Comparison of ENCODE assay signal across 8 mouse cellular contexts in the genomic region with DNA sequence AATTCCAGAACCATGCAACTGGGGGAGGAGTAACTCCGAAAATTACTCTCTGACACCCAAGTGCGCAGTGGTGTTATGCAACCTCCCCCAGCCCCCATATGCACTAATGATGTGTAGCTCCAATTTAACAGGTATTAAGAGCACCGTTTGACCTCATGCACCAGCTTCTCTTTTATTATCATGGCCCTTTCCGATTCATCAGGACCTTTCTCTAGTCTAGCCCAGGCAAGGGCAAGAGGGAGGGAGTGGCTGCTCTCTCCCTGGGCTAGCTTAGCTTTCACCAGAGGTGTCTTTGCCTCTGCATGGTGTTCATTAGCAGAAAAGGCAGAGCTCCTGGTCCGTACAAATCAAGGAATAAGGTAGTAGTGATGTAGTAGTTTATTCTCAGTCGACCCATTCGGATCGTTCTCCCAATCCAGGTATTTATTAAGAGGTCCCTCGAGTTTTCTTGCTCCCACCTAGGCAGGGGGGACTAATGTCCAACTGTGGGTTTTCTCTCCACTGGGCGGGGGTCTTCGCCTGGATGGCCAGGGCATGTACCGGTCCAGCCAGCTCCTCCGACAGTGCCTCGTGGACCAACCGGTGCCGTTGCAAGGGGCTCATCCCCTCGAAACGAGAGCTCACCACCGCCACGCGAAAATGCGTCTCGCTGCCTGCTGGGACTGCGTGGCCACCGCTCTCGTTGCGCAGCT. TPM values are rescaled to one million over a fixed set of nuclear protein-coding genes. Genes with fewer than 3 reads are reported as not detected.
DNase-seq lines count a peak whose midpoint lies in the region; ATAC-seq and TF ChIP-seq lines count a peak whose summit lies in the region.

No protein-coding gene starts in this region.

- H3K4me3 ChIP-seq in spleen, adult 2 months (ENCODE audit: extremely low read depth, insufficient read depth, insufficient read length), result peak overlapping the region; percentile 72
- H3K4me3 ChIP-seq in limb, embryonic 14.5 days (replicated peaks; ENCODE audit: low read length), result peak overlapping the region; percentile 68
- peak overlapping the region; percentile 79 for H3K4me3 ChIP-seq in stomach, embryonic 16.5 days (replicated peaks; ENCODE audit: low read length)

- no peak for TF ChIP-seq CTCF in spleen, adult 2 months (IDR thresholded peaks at IDR 0.05; ENCODE audit: extremely low read depth, insufficient read depth, insufficient read length, insufficient replicate concordance)

- no peak; the same call in 1 of the 2 replicates for ATAC-seq in limb, embryonic 14.5 days (ENCODE audit: low FRiP score, low read depth)
- no peak for ATAC-seq in stomach, embryonic 16.5 days (ENCODE audit: insufficient read depth, low FRiP score)

- H3K27me3 ChIP-seq in spleen, adult 2 months (ENCODE audit: control insufficient read depth, insufficient read depth, low read length), result no peaks in the 10 kb centered on the region
- H3K27me3 ChIP-seq in limb, embryonic 14.5 days (ENCODE audit: control insufficient read depth, insufficient read depth, low read length), result no peaks in the 10 kb centered on the region
- H3K27me3 ChIP-seq in stomach, embryonic 16.5 days (ENCODE audit: control insufficient read depth, insufficient read depth, low read length), result no peaks in the 10 kb centered on the region

- H3K27ac ChIP-seq in spleen, adult 2 months (ENCODE audit: insufficient read depth, low read length), result peak overlapping the region; percentile 91
- H3K27ac ChIP-seq in limb, embryonic 14.5 days (replicated peaks; ENCODE audit: low read depth, low read length), result peak overlapping the region; percentile 96
- peak overlapping the region; percentile 95 for H3K27ac ChIP-seq in stomach, embryonic 16.5 days (ENCODE audit: low read length)

- H3K9ac ChIP-seq in limb, embryonic 14.5 days (ENCODE audit: low read depth, low read length, severe bottlenecking), result peak overlapping the region; percentile 81
- peak overlapping the region; percentile 82 for H3K9ac ChIP-seq in stomach, embryonic 16.5 days (ENCODE audit: low read length)

- DNase-seq in cerebellum, adult 9-10 months, result peak; percentile 61
- DNase-seq in cerebellum, postnatal 10 days, result no peak
- no peak for DNase-seq in spleen, adult 2 months (ENCODE audit: low read depth in 1 of 2, low spot score in 2 of 2)
- no peak for DNase-seq in spleen, postnatal 4 days (ENCODE audit: low spot score in 2 of 2)
- DNase-seq in limb, embryonic 14.5 days (ENCODE audit: low spot score), result no peak
- no peak for DNase-seq in thymus, postnatal 36 days
- DNase-seq in gastrocnemius, postnatal 10 days, result no peak

- H3K4me2 ChIP-seq in limb, embryonic 14.5 days (replicated peaks; ENCODE audit: low read depth, low read length, severe bottlenecking), result peak overlapping the region; percentile 95
- H3K4me2 ChIP-seq in stomach, embryonic 16.5 days (ENCODE audit: low read depth, low read length), result peak overlapping the region; percentile 99

- 21% methylated on average over 27 of the region's 27 CpGs for WGBS in spleen, adult 2 months
- 17% methylated on average over 26 of the region's 27 CpGs for WGBS in limb, embryonic 14.5 days
- 18% methylated on average over 27 of the region's 27 CpGs for WGBS in stomach, embryonic 16.5 days

- no peaks in the 10 kb centered on the region for H3K36me3 ChIP-seq in spleen, adult 2 months (ENCODE audit: control insufficient read depth, insufficient read depth, low read length)
- H3K36me3 ChIP-seq in limb, embryonic 14.5 days (ENCODE audit: control insufficient read depth, insufficient read depth, low read length), result 0 out of 2 replicates have a peak, but pooled peaks cover under 1% of the 10 kb centered on the region
- H3K36me3 ChIP-seq in stomach, embryonic 16.5 days (ENCODE audit: control insufficient read depth, insufficient read depth, low read length), result no peaks in the 10 kb centered on the region

- H3K4me1 ChIP-seq in spleen, adult 2 months (ENCODE audit: control insufficient read depth, insufficient read depth, insufficient read length), result peaks cover 23% of the 10 kb centered on the region; the same call in 1 of the 2 replicates
- peaks cover 12% of the 10 kb centered on the region for H3K4me1 ChIP-seq in limb, embryonic 14.5 days (ENCODE audit: control insufficient read depth, insufficient read depth, low read length)
- H3K4me1 ChIP-seq in stomach, embryonic 16.5 days (ENCODE audit: control insufficient read depth, insufficient read depth, low read length), result peaks cover 7% of the 10 kb centered on the region

- H3K9me3 ChIP-seq in limb, embryonic 14.5 days (ENCODE audit: control insufficient read depth, low read length), result no peaks in the 10 kb centered on the region
- no peaks in the 10 kb centered on the region for H3K9me3 ChIP-seq in stomach, embryonic 16.5 days (replicated peaks; ENCODE audit: control insufficient read depth, low read length)

- TF ChIP-seq POLR2A in spleen, adult 2 months (IDR thresholded peaks at IDR 0.05; ENCODE audit: low read depth, low read length), result no peak
- TF ChIP-seq POLR2A in limb, embryonic 14.5 days (IDR thresholded peaks at IDR 0.05; ENCODE audit: borderline replicate concordance, extremely low read depth, insufficient read depth, insufficient read length), result no peak

RNA-seq across cellular contexts. Expression of gene Sv2a, which starts 15.6 kb away (rescaled TPM):
- 2.0 and 3.5 TPM in 2 replicates for polyA plus RNA-seq in spleen, adult 2 months (2012; rRNA removed)
- polyA plus RNA-seq in limb, embryonic 14.5 days (2012; rRNA removed), result 13.2 and 13.8 TPM in 2 replicates
- polyA plus RNA-seq in limb, embryonic 14.5 days (2014; fragmentation: Nextera tagmentation; extraction: Ambion mirVana), result 3.6 and 3.8 TPM in 2 replicates
- polyA plus RNA-seq in stomach, embryonic 16.5 days (2015; fragmentation: Nextera tagmentation; extraction: Ambion mirVana), result 4.1 and 4.4 TPM in 2 replicates
- 1 to 10 TPM; 4.1 TPM for total RNA-seq in gastrocnemius, postnatal 10 days (2021)

RNA-seq across cellular contexts. Expression of gene Bola1, which starts 22.9 kb away (rescaled TPM):
- polyA plus RNA-seq in spleen, adult 2 months (2012; rRNA removed), result 24.6 and 38.8 TPM in 2 replicates
- polyA plus RNA-seq in limb, embryonic 14.5 days (2012; rRNA removed), result 38.8 and 43.9 TPM in 2 replicates
- polyA plus RNA-seq in limb, embryonic 14.5 days (2014; fragmentation: Nextera tagmentation; extraction: Ambion mirVana), result 47.7 and 60.2 TPM in 2 replicates
- polyA plus RNA-seq in stomach, embryonic 16.5 days (2015; fragmentation: Nextera tagmentation; extraction: Ambion mirVana), result 46.8 and 50.0 TPM in 2 replicates
- 10 to 100 TPM; 23.3 to 28.3 TPM for total RNA-seq in gastrocnemius, postnatal 10 days (2021)

RNA-seq across cellular contexts. Expression of gene Hist2h2ab, which starts 23.1 kb away (rescaled TPM):
- 3.0 and 5.2 TPM in 2 replicates for polyA plus RNA-seq in spleen, adult 2 months (2012; rRNA removed)
- polyA plus RNA-seq in limb, embryonic 14.5 days (2012; rRNA removed), result 1.7 and 2.7 TPM in 2 replicates
- polyA plus RNA-seq in limb, embryonic 14.5 days (2014; fragmentation: Nextera tagmentation; extraction: Ambion mirVana), result 0.99 and 1.3 TPM in 2 replicates
- polyA plus RNA-seq in stomach, embryonic 16.5 days (2015; fragmentation: Nextera tagmentation; extraction: Ambion mirVana), result 0.92 TPM in 1 of 2 replicates, not detected in the other
- 10 to 100 TPM; 10.3 to 10.7 TPM for total RNA-seq in gastrocnemius, postnatal 10 days (2021)

RNA-seq across cellular contexts. Expression of gene Hist2h2ac, which starts 24.1 kb away (rescaled TPM):
- polyA plus RNA-seq in spleen, adult 2 months (2012; rRNA removed), result 31.1 and 44.3 TPM in 2 replicates
- polyA plus RNA-seq in limb, embryonic 14.5 days (2012; rRNA removed), result 11.8 and 14.2 TPM in 2 replicates
- polyA plus RNA-seq in limb, embryonic 14.5 days (2014; fragmentation: Nextera tagmentation; extraction: Ambion mirVana), result 7.0 and 8.9 TPM in 2 replicates
- polyA plus RNA-seq in stomach, embryonic 16.5 days (2015; fragmentation: Nextera tagmentation; extraction: Ambion mirVana), result 2.9 and 6.3 TPM in 2 replicates
- 10 to 100 TPM; 77.5 to 90.5 TPM for total RNA-seq in gastrocnemius, postnatal 10 days (2021)

RNA-seq across cellular contexts. Expression of gene Hist2h2be, which starts 24.3 kb away (rescaled TPM):
- polyA plus RNA-seq in spleen, adult 2 months (2012; rRNA removed), result 3.3 and 4.2 TPM in 2 replicates
- 8.5 TPM in 2 replicates for polyA plus RNA-seq in limb, embryonic 14.5 days (2012; rRNA removed)
- 5.2 and 7.5 TPM in 2 replicates for polyA plus RNA-seq in limb, embryonic 14.5 days (2014; fragmentation: Nextera tagmentation; extraction: Ambion mirVana)
- 9.3 and 10.6 TPM in 2 replicates for polyA plus RNA-seq in stomach, embryonic 16.5 days (2015; fragmentation: Nextera tagmentation; extraction: Ambion mirVana)
- total RNA-seq in gastrocnemius, postnatal 10 days (2021), result 1 to 10 TPM; 3.7 to 4.7 TPM
